Mouse (Mus musculus): ENCODE results near the gene Gnb4.

GRCm38 (mm10) chr3:32578772-32579171 lies 37.6 kb downstream of the Gnb4 start:
- no peak for TF ChIP-seq CTCF (IDR thresholded peaks at IDR 0.05; ENCODE audit: borderline replicate concordance, insufficient read depth, low read depth, low read length)
- no peak for TF ChIP-seq POLR2A (IDR thresholded peaks at IDR 0.05; ENCODE audit: borderline replicate concordance, insufficient read depth, low read length)

Measured in cerebellum, adult 2 months (tissue).